ENCODE assay signal across 10 mouse cellular contexts in genomic region chr10:34151827-34152226, GRCm38 (mm10). TPM values are rescaled to one million over a fixed set of nuclear protein-coding genes. Genes with fewer than 3 reads are reported as not detected.
DNase-seq lines count a peak whose midpoint lies in the region; ATAC-seq and TF ChIP-seq lines count a peak whose summit lies in the region.
"Had no signal": no experiment of that assay in that cellular context is flagged by ENCODE, and none has a peak within 500 bp of the region (broad histone marks: within the 10 kb centered on the region; RNA-seq: fewer than 3 reads in every experiment).

No protein-coding gene starts in this region.

- H3K27me3 ChIP-seq in heart, postnatal 0 days (ENCODE audit: control insufficient read depth, insufficient read depth, low read length): no peaks in the 10 kb centered on the region
- no peaks in the 10 kb centered on the region for H3K27me3 ChIP-seq in heart, embryonic 12.5 days (replicated peaks)
- H3K27me3 ChIP-seq: heart, embryonic 15.5 days had no signal

- peaks cover 13% of the 10 kb centered on the region; the same call in 1 of the 2 replicates for H3K36me3 ChIP-seq in heart, postnatal 0 days (replicated peaks; ENCODE audit: control insufficient read depth, insufficient read depth, low read length)
- H3K36me3 ChIP-seq in heart, embryonic 12.5 days: peaks cover 17% of the 10 kb centered on the region
- H3K36me3 ChIP-seq: heart, embryonic 15.5 days; midbrain, embryonic 12.5 days had no signal

- no peak for TF ChIP-seq EP300 in heart, postnatal 0 days (IDR thresholded peaks at IDR 0.05; ENCODE audit: low read depth)

- no peak for ATAC-seq in heart, postnatal 0 days (ENCODE audit: insufficient read depth, low read depth)
- no peak for ATAC-seq in heart, embryonic 12.5 days (ENCODE audit: insufficient number of reproducible peaks, low FRiP score)
- no peak for ATAC-seq in inflammation-experienced regulatory T-cells, adult 6 months

- H3K9me3 ChIP-seq in heart, postnatal 0 days (replicated peaks; ENCODE audit: control insufficient read depth, low read length): no peaks in the 10 kb centered on the region
- no peaks in the 10 kb centered on the region for H3K9me3 ChIP-seq in heart, embryonic 12.5 days (replicated peaks)
- H3K9me3 ChIP-seq: forebrain, embryonic 10.5 days; heart, embryonic 15.5 days; midbrain, embryonic 12.5 days had no signal

- no peak overlapping the region for H3K9ac ChIP-seq in heart, postnatal 0 days (replicated peaks; ENCODE audit: low read depth, low read length)
- H3K9ac ChIP-seq in heart, embryonic 12.5 days: no peak overlapping the region
- H3K9ac ChIP-seq: heart, embryonic 15.5 days; midbrain, embryonic 12.5 days had no signal

- H3K4me3 ChIP-seq in heart, postnatal 0 days (ENCODE audit: low read depth, low read length): no peak overlapping the region
- no peak overlapping the region for H3K4me3 ChIP-seq in heart, embryonic 12.5 days
- H3K4me3 ChIP-seq: forebrain, embryonic 10.5 days; heart, embryonic 15.5 days; midbrain, embryonic 12.5 days had no signal

- peak; percentile 51 for TF ChIP-seq CTCF in heart, postnatal 0 days (IDR thresholded peaks at IDR 0.05; ENCODE audit: low read depth)

- H3K4me1 ChIP-seq in heart, postnatal 0 days (ENCODE audit: control insufficient read depth, insufficient read depth): no peaks in the 10 kb centered on the region
- H3K4me1 ChIP-seq in heart, embryonic 12.5 days (replicated peaks): peaks cover 5% of the 10 kb centered on the region
- H3K4me1 ChIP-seq: heart, embryonic 15.5 days; midbrain, embryonic 12.5 days had no signal

- H3K27ac ChIP-seq in heart, postnatal 0 days (ENCODE audit: low read depth): no peak overlapping the region
- no peak overlapping the region for H3K27ac ChIP-seq in heart, embryonic 12.5 days (ENCODE audit: poor library complexity, severe bottlenecking)
- H3K27ac ChIP-seq: forebrain, embryonic 10.5 days; heart, embryonic 15.5 days; midbrain, embryonic 12.5 days had no signal

- 73% methylated on average over 3 of the region's 3 CpGs for WGBS in heart, postnatal 0 days
- whole genome bisulfite sequencing in heart, embryonic 12.5 days: 79% methylated on average over 3 of the region's 3 CpGs

- DNase-seq in heart, postnatal 0 days (ENCODE audit: low spot score): peak; percentile 11
- DNase-seq in lung, postnatal 10 days: peak; percentile 41
- DNase-seq in lung, adult 18-20 months: no peak
- peak; percentile 73 for DNase-seq in NIH3T3 (ENCODE audit: low read depth)
- DNase-seq in lung, postnatal 25 days (ENCODE audit: low spot score): peak; percentile 13

- no peak overlapping the region for H3K4me2 ChIP-seq in heart, postnatal 0 days (ENCODE audit: low read depth, low read length)
- no peak overlapping the region for H3K4me2 ChIP-seq in heart, embryonic 12.5 days
- H3K4me2 ChIP-seq: heart, embryonic 15.5 days; midbrain, embryonic 12.5 days had no signal

RNA-seq across cellular contexts. Expression of gene Calhm6, which starts 24.0 kb away (rescaled TPM):
- total RNA-seq in heart, postnatal 0 days (2014; rRNA removed; ENCODE audit: low replicate concordance): 0.70 TPM in 1 of 2 replicates, not detected in the other
- 0.41 and 0.49 TPM in 2 replicates for polyA plus RNA-seq in heart, postnatal 0 days (2015; fragmentation: Nextera tagmentation; extraction: Ambion mirVana)
- 0.64 and 0.78 TPM in 2 replicates for polyA plus RNA-seq in heart, embryonic 12.5 days (2016; fragmentation: Nextera tagmentation; extraction: Ambion mirVana)
- 10 to 100 TPM; 30.6 to 42.2 (median 39.7) TPM for polyA plus RNA-seq in inflammation-experienced regulatory T-cells, adult 6 months (2017; shearing (Covaris generic))

RNA-seq across cellular contexts. Expression of gene Calhm5, which starts 55.5 kb away (rescaled TPM):
- total RNA-seq in heart, postnatal 0 days (2014; rRNA removed; ENCODE audit: low replicate concordance): 1.7 and 2.4 TPM in 2 replicates
- polyA plus RNA-seq in heart, postnatal 0 days (2015; fragmentation: Nextera tagmentation; extraction: Ambion mirVana): 1.1 and 1.2 TPM in 2 replicates
- 1.3 TPM in 2 replicates for polyA plus RNA-seq in heart, embryonic 12.5 days (2016; fragmentation: Nextera tagmentation; extraction: Ambion mirVana)
- polyA plus RNA-seq in inflammation-experienced regulatory T-cells, adult 6 months (2017; shearing (Covaris generic)): not detected

RNA-seq across cellular contexts. Expression of gene Dse, which starts 55.7 kb away (rescaled TPM):
- 19.5 and 36.9 TPM in 2 replicates for total RNA-seq in heart, postnatal 0 days (2014; rRNA removed; ENCODE audit: low replicate concordance)
- 5.8 and 6.1 TPM in 2 replicates for polyA plus RNA-seq in heart, postnatal 0 days (2015; fragmentation: Nextera tagmentation; extraction: Ambion mirVana)
- polyA plus RNA-seq in heart, embryonic 12.5 days (2016; fragmentation: Nextera tagmentation; extraction: Ambion mirVana): 19.9 and 22.0 TPM in 2 replicates
- polyA plus RNA-seq in inflammation-experienced regulatory T-cells, adult 6 months (2017; shearing (Covaris generic)): 1 to 10 TPM; 1.0 to 3.3 (median 2.4) TPM

Comparison
In these comparisons a context has a peak if more than half of its experiments do, and no peak if none do; other contexts are left out.
1. DNase-seq: peak in heart, postnatal 0 days (single experiment), lung, postnatal 10 days (single experiment), NIH3T3 (single experiment) and lung, postnatal 25 days (single experiment); none in lung, adult 18-20 months (0 of 2).
2. RNA of gene Calhm6, which starts 24.0 kb away (polyA plus RNA-seq): 30.6 to 42.2 TPM in inflammation-experienced regulatory T-cells, adult 6 months; 0.64 to 0.78 TPM in heart, embryonic 12.5 days and 0.41 to 0.49 TPM in heart, postnatal 0 days; every median in the first group is over 10 times any median in the second.